In the genomic region with DNA sequence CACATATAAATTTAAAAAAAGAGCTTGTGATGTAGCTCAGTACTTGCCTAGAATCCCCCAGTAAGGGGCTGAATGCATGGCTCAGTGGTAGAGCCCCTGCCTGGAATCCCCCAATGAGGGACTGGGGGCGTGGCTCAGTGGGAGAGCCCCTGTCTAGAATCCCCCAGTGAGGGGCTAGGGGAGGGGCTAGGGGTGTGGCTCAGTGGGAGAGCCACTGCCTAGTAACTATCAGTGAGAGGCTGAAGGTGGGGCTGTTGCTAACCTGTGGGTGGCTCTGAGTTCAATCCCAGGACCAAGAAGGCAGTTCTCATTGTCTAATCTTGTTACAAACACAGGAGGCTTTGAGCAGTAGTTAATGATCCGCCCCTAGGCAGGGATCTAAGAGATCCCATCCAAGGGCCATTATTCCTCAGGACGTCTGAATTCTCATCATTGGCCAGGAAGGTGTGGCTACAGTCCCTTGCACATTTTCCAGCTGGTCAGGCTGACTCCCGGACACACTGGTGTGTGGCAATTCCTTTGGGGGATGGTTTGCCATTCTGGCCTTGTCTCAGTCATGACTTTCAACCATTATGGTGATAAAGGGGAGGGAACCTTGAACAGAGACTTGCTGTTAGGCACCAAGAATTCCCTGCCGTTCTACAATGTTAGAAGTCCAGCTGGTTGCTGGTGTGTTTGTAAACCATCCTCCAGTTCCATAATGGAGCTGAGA, we compare ENCODE assay signal across 19 mouse cellular contexts. TPM values are rescaled to one million over a fixed set of nuclear protein-coding genes. Genes with fewer than 3 reads are reported as not detected.
DNase-seq lines count a peak whose midpoint lies in the region; ATAC-seq and TF ChIP-seq lines count a peak whose summit lies in the region.
"Had no signal": no experiment of that assay in that cellular context is flagged by ENCODE, and none has a peak within 500 bp of the region (broad histone marks: within the 10 kb centered on the region; RNA-seq: fewer than 3 reads in every experiment).

No protein-coding gene starts in this region.

- WGBS in limb, embryonic 11.5 days, result 52% methylated on average over 5 of the region's 5 CpGs
- 64% methylated on average over 5 of the region's 5 CpGs for WGBS in limb, embryonic 10.5 days
- 54% methylated on average over 5 of the region's 5 CpGs for WGBS in liver, adult 2 months

- H3K27me3 ChIP-seq in limb, embryonic 11.5 days (ENCODE audit: control insufficient read depth, insufficient read depth, low read length), result no peaks in the 10 kb centered on the region
- no peaks in the 10 kb centered on the region for H3K27me3 ChIP-seq in limb, embryonic 10.5 days (ENCODE audit: low read depth, poor library complexity, severe bottlenecking)
- H3K27me3 ChIP-seq in ES-Bruce4 (ENCODE audit: control insufficient read depth, insufficient read depth, low read length, poor library complexity, severe bottlenecking), result no peaks in the 10 kb centered on the region
- H3K27me3 ChIP-seq in liver, adult 2 months (ENCODE audit: control insufficient read depth, insufficient read depth, low read length), result no peaks in the 10 kb centered on the region
- H3K27me3 ChIP-seq: forebrain, embryonic 15.5 days; limb, embryonic 13.5 days had no signal

- H3K4me3 ChIP-seq in limb, embryonic 11.5 days (ENCODE audit: low read depth, low read length), result no peak overlapping the region
- H3K4me3 ChIP-seq in limb, embryonic 10.5 days, result no peak overlapping the region
- H3K4me3 ChIP-seq in ES-Bruce4 (ENCODE audit: low read depth, low read length), result no peak overlapping the region
- H3K4me3 ChIP-seq in liver, adult 2 months (ENCODE audit: insufficient read depth, low read depth, low read length), result no peak overlapping the region
- H3K4me3 ChIP-seq: forebrain, embryonic 15.5 days; limb, embryonic 13.5 days had no signal

- H3K79me2 ChIP-seq in liver, adult 2 months (ENCODE audit: control insufficient read depth, insufficient read depth, low read length), result no peaks in the 10 kb centered on the region

- no peak for TF ChIP-seq EP300 in ES-Bruce4 (IDR thresholded peaks at IDR 0.05; ENCODE audit: insufficient read depth, low read depth, low read length)

- H3K9me3 ChIP-seq in limb, embryonic 11.5 days (ENCODE audit: control insufficient read depth, low read length), result no peaks in the 10 kb centered on the region
- H3K9me3 ChIP-seq in limb, embryonic 10.5 days (replicated peaks), result no peaks in the 10 kb centered on the region
- no peaks in the 10 kb centered on the region for H3K9me3 ChIP-seq in ES-Bruce4 (replicated peaks; ENCODE audit: control insufficient read depth, insufficient read depth, low read length, poor library complexity, severe bottlenecking)
- H3K9me3 ChIP-seq: forebrain, embryonic 15.5 days; limb, embryonic 13.5 days had no signal

- ATAC-seq in limb, embryonic 11.5 days (ENCODE audit: insufficient number of reproducible peaks, low FRiP score, low TSS enrichment, low read depth), result peak; percentile 37; the same call in 1 of the 2 replicates
- ATAC-seq: forebrain, embryonic 15.5 days had no signal

- no peak for TF ChIP-seq CTCF in ES-Bruce4 (IDR thresholded peaks at IDR 0.05; ENCODE audit: low read depth, low read length)
- TF ChIP-seq CTCF in liver, adult 2 months (IDR thresholded peaks at IDR 0.05; ENCODE audit: low read depth, low read length), result no peak

- H3K27ac ChIP-seq in limb, embryonic 11.5 days (replicated peaks; ENCODE audit: low read depth, low read length), result no peak overlapping the region
- H3K27ac ChIP-seq in limb, embryonic 10.5 days, result no peak overlapping the region
- peak overlapping the region; percentile 51 for H3K27ac ChIP-seq in ES-Bruce4 (ENCODE audit: insufficient read depth, low read length)
- H3K27ac ChIP-seq in liver, adult 2 months (replicated peaks; ENCODE audit: insufficient read depth, low read depth, low read length), result no peak overlapping the region
- H3K27ac ChIP-seq: forebrain, embryonic 15.5 days; limb, embryonic 13.5 days; macrophage had no signal

- peaks cover 13% of the 10 kb centered on the region for H3K36me3 ChIP-seq in limb, embryonic 11.5 days (ENCODE audit: control insufficient read depth, insufficient read depth, low read length)
- peaks cover 51% of the 10 kb centered on the region for H3K36me3 ChIP-seq in limb, embryonic 10.5 days
- peaks cover 13% of the 10 kb centered on the region for H3K36me3 ChIP-seq in ES-Bruce4 (ENCODE audit: control insufficient read depth, insufficient read depth, low read length, poor library complexity, severe bottlenecking)
- H3K36me3 ChIP-seq in liver, adult 2 months (ENCODE audit: control insufficient read depth, insufficient read depth, low read length), result peaks cover 19% of the 10 kb centered on the region

- H3K4me2 ChIP-seq in limb, embryonic 11.5 days (ENCODE audit: low read depth, severe bottlenecking), result no peak overlapping the region
- H3K4me2 ChIP-seq: forebrain, embryonic 15.5 days; limb, embryonic 13.5 days had no signal

- no peak for TF ChIP-seq POLR2A in ES-Bruce4 (IDR thresholded peaks at IDR 0.05; ENCODE audit: insufficient read depth, low read length)
- no peak for TF ChIP-seq POLR2A in liver, adult 2 months (IDR thresholded peaks at IDR 0.05; ENCODE audit: extremely low read depth, insufficient read depth, low read length)

- DNase-seq in adrenal gland, postnatal 10 days, result peak; percentile 65
- DNase-seq in adrenal gland, postnatal 25 days, result no peak
- no peak for DNase-seq in limb, embryonic 11.5 days (ENCODE audit: low spot score)
- no peak for DNase-seq in limb, embryonic 10.5 days (ENCODE audit: low spot score)
- peak; percentile 30 for DNase-seq in liver, adult 2 months (ENCODE audit: extremely low read depth, low read depth, low spot score)
- DNase-seq in frontal cortex, adult 2 months (ENCODE audit: extremely low spot score in 1 of 2, low spot score in 1 of 2), result no peak
- no peak for DNase-seq in kidney, adult 9 months
- DNase-seq: cerebellum, adult 18-20 months; heart, adult 11 months; heart, postnatal 36 days; retina, postnatal 1 day; spleen, adult 18-20 months; thymus, postnatal 25 days had no signal

- H3K4me1 ChIP-seq in limb, embryonic 11.5 days (ENCODE audit: control insufficient read depth, insufficient read depth, low read length), result no peaks in the 10 kb centered on the region
- H3K4me1 ChIP-seq in limb, embryonic 10.5 days, result peaks cover 15% of the 10 kb centered on the region
- H3K4me1 ChIP-seq in ES-Bruce4 (ENCODE audit: control insufficient read depth, insufficient read depth, low read length), result no peaks in the 10 kb centered on the region
- H3K4me1 ChIP-seq in liver, adult 2 months (ENCODE audit: control insufficient read depth, insufficient read depth, low read length), result no peaks in the 10 kb centered on the region
- H3K4me1 ChIP-seq: forebrain, embryonic 15.5 days; limb, embryonic 13.5 days had no signal

- H3K9ac ChIP-seq in limb, embryonic 11.5 days (ENCODE audit: low read length), result no peak overlapping the region
- no peak overlapping the region for H3K9ac ChIP-seq in ES-Bruce4 (ENCODE audit: low read depth, poor library complexity, severe bottlenecking)
- no peak overlapping the region for H3K9ac ChIP-seq in liver, adult 2 months (ENCODE audit: low read depth, low read length)
- H3K9ac ChIP-seq: forebrain, embryonic 15.5 days; limb, embryonic 13.5 days had no signal

RNA-seq across cellular contexts. Expression of a gene that starts 2.6 kb away (rescaled TPM):
- under 1 TPM; 0.33 to 0.48 TPM for total RNA-seq in adrenal gland, postnatal 10 days (2021)
- 0.36 TPM in 1 of 2 replicates, not detected in the other for total RNA-seq in adrenal gland, postnatal 25 days (2021)
- polyA plus RNA-seq in limb, embryonic 11.5 days (2014; fragmentation: Nextera tagmentation; extraction: Ambion mirVana), result 3.6 and 3.8 TPM in 2 replicates
- 7.9 and 8.2 TPM in 2 replicates for polyA plus RNA-seq in limb, embryonic 10.5 days (2016; fragmentation: Nextera tagmentation; extraction: Ambion mirVana)
- 2.5 and 2.8 TPM in 2 replicates for polyA plus RNA-seq in ES-Bruce4 (2011; ENCODE audit: insufficient read depth, insufficient read length, low read depth, missing spikeins)
- total RNA-seq in liver, adult 2 months (2014; rRNA removed), result not detected in 2 replicates
- 0.23 and 0.54 TPM in 2 replicates for polyA plus RNA-seq in liver, adult 2 months (2012; rRNA removed)
- 1.7 and 2.3 TPM in 2 replicates for polyA plus RNA-seq in frontal cortex, adult 2 months (2012; rRNA removed)

RNA-seq across cellular contexts. Expression of a gene that starts 10.7 kb away (rescaled TPM):
- total RNA-seq in adrenal gland, postnatal 10 days (2021), result 1,000 to 10,000 TPM; 3,012 to 3,285 TPM
- total RNA-seq in adrenal gland, postnatal 25 days (2021), result 1,003 and 1,219 TPM in 2 replicates
- 801 and 830 TPM in 2 replicates for polyA plus RNA-seq in limb, embryonic 11.5 days (2014; fragmentation: Nextera tagmentation; extraction: Ambion mirVana)
- 776 and 820 TPM in 2 replicates for polyA plus RNA-seq in limb, embryonic 10.5 days (2016; fragmentation: Nextera tagmentation; extraction: Ambion mirVana)
- 540 and 569 TPM in 2 replicates for polyA plus RNA-seq in ES-Bruce4 (2011; ENCODE audit: insufficient read depth, insufficient read length, low read depth, missing spikeins)
- 640 and 781 TPM in 2 replicates for total RNA-seq in liver, adult 2 months (2014; rRNA removed)
- polyA plus RNA-seq in liver, adult 2 months (2012; rRNA removed), result 399 and 416 TPM in 2 replicates
- polyA plus RNA-seq in frontal cortex, adult 2 months (2012; rRNA removed), result 893 and 1,127 TPM in 2 replicates

RNA-seq across cellular contexts. Expression of a gene that starts 16.5 kb away (rescaled TPM):
- under 1 TPM; 0.18 to 0.27 TPM for total RNA-seq in adrenal gland, postnatal 10 days (2021)
- 0.33 and 0.71 TPM in 2 replicates for total RNA-seq in adrenal gland, postnatal 25 days (2021)
- polyA plus RNA-seq in limb, embryonic 11.5 days (2014; fragmentation: Nextera tagmentation; extraction: Ambion mirVana), result 0.43 TPM in 1 of 2 replicates, not detected in the other
- 0.15 and 0.45 TPM in 2 replicates for polyA plus RNA-seq in limb, embryonic 10.5 days (2016; fragmentation: Nextera tagmentation; extraction: Ambion mirVana)
- polyA plus RNA-seq in ES-Bruce4 (2011; ENCODE audit: insufficient read depth, insufficient read length, low read depth, missing spikeins), result 20.3 and 22.7 TPM in 2 replicates
- 0.18 and 0.87 TPM in 2 replicates for total RNA-seq in liver, adult 2 months (2014; rRNA removed)
- polyA plus RNA-seq in liver, adult 2 months (2012; rRNA removed), result 0.58 and 0.61 TPM in 2 replicates
- 0.04 TPM in 1 of 2 replicates, not detected in the other for polyA plus RNA-seq in frontal cortex, adult 2 months (2012; rRNA removed)
- total RNA-seq: heart, postnatal 36 days; layer of hippocampus, postnatal 14 days had no signal

RNA-seq across cellular contexts. Expression of a gene that starts 20.4 kb away (rescaled TPM):
- total RNA-seq in adrenal gland, postnatal 10 days (2021), result not detected
- total RNA-seq in adrenal gland, postnatal 25 days (2021), result not detected in 2 replicates
- polyA plus RNA-seq in limb, embryonic 11.5 days (2014; fragmentation: Nextera tagmentation; extraction: Ambion mirVana), result 0.19 and 0.43 TPM in 2 replicates
- 1.3 and 2.5 TPM in 2 replicates for polyA plus RNA-seq in limb, embryonic 10.5 days (2016; fragmentation: Nextera tagmentation; extraction: Ambion mirVana)
- 2.8 and 3.3 TPM in 2 replicates for polyA plus RNA-seq in ES-Bruce4 (2011; ENCODE audit: insufficient read depth, insufficient read length, low read depth, missing spikeins)
- 0.18 TPM in 1 of 2 replicates, not detected in the other for total RNA-seq in liver, adult 2 months (2014; rRNA removed)
- not detected in 2 replicates for polyA plus RNA-seq in liver, adult 2 months (2012; rRNA removed)
- polyA plus RNA-seq in frontal cortex, adult 2 months (2012; rRNA removed), result not detected in 2 replicates
- total RNA-seq: heart, postnatal 36 days; layer of hippocampus, postnatal 14 days had no signal
- polyA plus RNA-seq: forebrain, embryonic 15.5 days; kidney, embryonic 16.5 days; limb, embryonic 13.5 days; macrophage had no signal

RNA-seq across cellular contexts. Expression of a gene that starts 26.7 kb away (rescaled TPM):
- total RNA-seq in adrenal gland, postnatal 10 days (2021), result 10 to 100 TPM; 34.9 to 48.7 TPM
- 60.7 and 73.7 TPM in 2 replicates for total RNA-seq in adrenal gland, postnatal 25 days (2021)
- 11.9 and 14.1 TPM in 2 replicates for polyA plus RNA-seq in limb, embryonic 11.5 days (2014; fragmentation: Nextera tagmentation; extraction: Ambion mirVana)
- 10.2 and 10.6 TPM in 2 replicates for polyA plus RNA-seq in limb, embryonic 10.5 days (2016; fragmentation: Nextera tagmentation; extraction: Ambion mirVana)
- 70.2 and 81.4 TPM in 2 replicates for polyA plus RNA-seq in ES-Bruce4 (2011; ENCODE audit: insufficient read depth, insufficient read length, low read depth, missing spikeins)
- total RNA-seq in liver, adult 2 months (2014; rRNA removed), result 3.4 and 5.0 TPM in 2 replicates
- 12.1 and 19.2 TPM in 2 replicates for polyA plus RNA-seq in liver, adult 2 months (2012; rRNA removed)
- polyA plus RNA-seq in frontal cortex, adult 2 months (2012; rRNA removed), result 42.2 and 45.9 TPM in 2 replicates

Comparison
In these comparisons a context has a peak if more than half of its experiments do, and no peak if none do; other contexts are left out.
1. DNase-seq: peak in adrenal gland, postnatal 10 days (single experiment) and liver, adult 2 months (single experiment); none in adrenal gland, postnatal 25 days (single experiment), limb, embryonic 11.5 days (single experiment), limb, embryonic 10.5 days (single experiment), frontal cortex, adult 2 months (0 of 2) and kidney, adult 9 months (single experiment).
2. RNA of a gene that starts 16.5 kb away (polyA plus RNA-seq): 20.3 to 22.7 TPM in ES-Bruce4; 0.58 to 0.61 TPM in liver, adult 2 months, 0.15 to 0.45 TPM in limb, embryonic 10.5 days, 0.43 TPM in limb, embryonic 11.5 days and 0.04 TPM in frontal cortex, adult 2 months; every median in the first group is over 10 times any median in the second.